Mouse (Mus musculus): ENCODE results near the gene Utf1. TPM values are rescaled to one million over a fixed set of nuclear protein-coding genes. Genes with fewer than 3 reads are reported as not detected.

The Utf1 gene
- polyA plus RNA-seq, 1 experiment from 2014 or later = not detected

GRCm38 (mm10) chr7:139936705-139937104 lies 6.9 kb upstream of the Utf1 start:
- no peak overlapping the region for H3K27ac ChIP-seq (ENCODE audit: low read depth, low read length)
- 84% methylated on average over 10 of the region's 10 CpGs for WGBS
- H3K9me3 ChIP-seq (ENCODE audit: control insufficient read depth) = no peaks in the 10 kb centered on the region
- no peak overlapping the region for H3K4me3 ChIP-seq (ENCODE audit: low read depth, low read length)
- ATAC-seq = no peak
- peaks cover 5% of the 10 kb centered on the region; the same call in 1 of the 2 replicates for H3K27me3 ChIP-seq (replicated peaks; ENCODE audit: control insufficient read depth, insufficient read depth, low read length)
- no peak overlapping the region for H3K4me2 ChIP-seq (replicated peaks; ENCODE audit: low read depth)
- H3K4me1 ChIP-seq (replicated peaks; ENCODE audit: control insufficient read depth, insufficient read depth, low read length) = no peaks in the 10 kb centered on the region
- no peaks in the 10 kb centered on the region for H3K36me3 ChIP-seq (ENCODE audit: control insufficient read depth, insufficient read depth)
- no peak for TF ChIP-seq CTCF (IDR thresholded peaks at IDR 0.05; ENCODE audit: low read depth)
- H3K9ac ChIP-seq (ENCODE audit: low read depth, low read length) = no peak overlapping the region

- Histone ChIP-seq H3K27ac (ENCODE audit: low read depth, low read length) (no peak overlapping the region), H3K27me3 (replicated peaks; ENCODE audit: control insufficient read depth, insufficient read depth, low read length) (peaks cover 8% of the 10 kb centered on the region; the same call in 1 of the 2 replicates), H3K9me3 (ENCODE audit: control insufficient read depth) (no peaks in the 10 kb centered on the region), H3K4me3 (ENCODE audit: low read depth, low read length) (no peak overlapping the region), H3K9ac (ENCODE audit: low read depth, low read length) (no peak overlapping the region), H3K36me3 (ENCODE audit: control insufficient read depth, insufficient read depth) (no peaks in the 10 kb centered on the region), H3K4me2 (replicated peaks; ENCODE audit: low read depth) (no peak overlapping the region), H3K4me1 (replicated peaks; ENCODE audit: control insufficient read depth, insufficient read depth, low read length) (no peaks in the 10 kb centered on the region)
- no peak for TF ChIP-seq CTCF (IDR thresholded peaks at IDR 0.05; ENCODE audit: low read depth)
- 0 out of 2 replicates have a peak, but pooled peaks have one; percentile 19 for ATAC-seq
- WGBS = 35% methylated on average over 3 of the region's 3 CpGs
Measured at GRCm38 (mm10) chr7:139937138-139937537, 6.5 kb upstream of the Utf1 start.

GRCm38 (mm10) chr7:139937810-139938209 lies 5.8 kb upstream of the Utf1 start:
- no peak overlapping the region for H3K4me2 ChIP-seq (replicated peaks; ENCODE audit: low read depth)
- 69% methylated on average over 5 of the region's 5 CpGs for WGBS
- H3K4me3 ChIP-seq (ENCODE audit: low read depth, low read length) = no peak overlapping the region
- no peaks in the 10 kb centered on the region for H3K9me3 ChIP-seq (ENCODE audit: control insufficient read depth)
- no peak overlapping the region for H3K9ac ChIP-seq (ENCODE audit: low read depth, low read length)
- H3K36me3 ChIP-seq (ENCODE audit: control insufficient read depth, insufficient read depth) = no peaks in the 10 kb centered on the region
- no peak overlapping the region for H3K27ac ChIP-seq (ENCODE audit: low read depth, low read length)
- no peak for TF ChIP-seq CTCF (IDR thresholded peaks at IDR 0.05; ENCODE audit: low read depth)
- H3K27me3 ChIP-seq (replicated peaks; ENCODE audit: control insufficient read depth, insufficient read depth, low read length) = peaks cover 15% of the 10 kb centered on the region
- H3K4me1 ChIP-seq (replicated peaks; ENCODE audit: control insufficient read depth, insufficient read depth, low read length) = no peaks in the 10 kb centered on the region
- ATAC-seq = no peak

DNA sequence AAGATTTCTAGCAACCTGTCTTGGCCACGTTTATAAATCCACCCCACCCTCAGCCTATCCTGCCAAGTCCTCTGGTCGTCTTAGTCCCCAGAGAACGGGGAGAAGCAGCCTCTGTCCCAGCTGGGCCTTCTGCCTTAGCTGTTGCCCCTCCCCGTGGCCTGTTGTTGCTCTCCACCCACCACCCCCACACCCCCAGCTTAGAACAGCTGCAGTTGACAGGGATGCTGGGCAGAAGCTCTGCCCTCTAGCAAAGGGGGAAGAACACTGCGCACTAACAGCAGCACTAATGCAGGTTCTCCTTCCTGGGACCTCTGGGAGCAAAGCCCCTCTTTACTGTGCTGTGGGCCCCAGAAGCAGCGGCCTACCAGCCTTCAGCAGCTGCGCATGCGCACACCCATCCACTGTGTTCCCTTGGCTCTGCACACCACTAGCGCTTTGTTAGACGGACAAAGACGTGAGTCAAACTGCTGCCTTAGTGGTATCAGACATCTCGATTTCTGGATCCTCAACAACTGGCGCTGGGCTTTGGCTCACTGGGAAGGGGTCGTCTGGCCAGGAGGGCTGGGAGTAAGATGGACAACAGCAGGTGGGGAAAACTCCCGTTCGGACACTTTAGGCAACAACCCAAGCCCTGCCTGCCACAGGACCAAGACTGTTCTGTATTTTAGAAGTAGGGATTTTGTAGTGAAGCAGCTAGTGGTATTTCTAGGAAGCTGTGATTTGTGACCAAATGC lies 2.9 kb upstream of the Utf1 start:
- WGBS = 69% methylated on average over 16 of the region's 16 CpGs
- Histone ChIP-seq H3K9ac (ENCODE audit: low read depth, low read length) (no peak overlapping the region), H3K9me3 (ENCODE audit: control insufficient read depth) (no peaks in the 10 kb centered on the region), H3K4me2 (replicated peaks; ENCODE audit: low read depth) (no peak overlapping the region), H3K4me1 (replicated peaks; ENCODE audit: control insufficient read depth, insufficient read depth, low read length) (no peaks in the 10 kb centered on the region), H3K27me3 (replicated peaks; ENCODE audit: control insufficient read depth, insufficient read depth, low read length) (peaks cover 43% of the 10 kb centered on the region), H3K27ac (ENCODE audit: low read depth, low read length) (no peak overlapping the region), H3K36me3 (ENCODE audit: control insufficient read depth, insufficient read depth) (no peaks in the 10 kb centered on the region), H3K4me3 (ENCODE audit: low read depth, low read length) (no peak overlapping the region)
- ATAC-seq = no peak
- TF ChIP-seq CTCF (IDR thresholded peaks at IDR 0.05; ENCODE audit: low read depth) = no peak

DNA sequence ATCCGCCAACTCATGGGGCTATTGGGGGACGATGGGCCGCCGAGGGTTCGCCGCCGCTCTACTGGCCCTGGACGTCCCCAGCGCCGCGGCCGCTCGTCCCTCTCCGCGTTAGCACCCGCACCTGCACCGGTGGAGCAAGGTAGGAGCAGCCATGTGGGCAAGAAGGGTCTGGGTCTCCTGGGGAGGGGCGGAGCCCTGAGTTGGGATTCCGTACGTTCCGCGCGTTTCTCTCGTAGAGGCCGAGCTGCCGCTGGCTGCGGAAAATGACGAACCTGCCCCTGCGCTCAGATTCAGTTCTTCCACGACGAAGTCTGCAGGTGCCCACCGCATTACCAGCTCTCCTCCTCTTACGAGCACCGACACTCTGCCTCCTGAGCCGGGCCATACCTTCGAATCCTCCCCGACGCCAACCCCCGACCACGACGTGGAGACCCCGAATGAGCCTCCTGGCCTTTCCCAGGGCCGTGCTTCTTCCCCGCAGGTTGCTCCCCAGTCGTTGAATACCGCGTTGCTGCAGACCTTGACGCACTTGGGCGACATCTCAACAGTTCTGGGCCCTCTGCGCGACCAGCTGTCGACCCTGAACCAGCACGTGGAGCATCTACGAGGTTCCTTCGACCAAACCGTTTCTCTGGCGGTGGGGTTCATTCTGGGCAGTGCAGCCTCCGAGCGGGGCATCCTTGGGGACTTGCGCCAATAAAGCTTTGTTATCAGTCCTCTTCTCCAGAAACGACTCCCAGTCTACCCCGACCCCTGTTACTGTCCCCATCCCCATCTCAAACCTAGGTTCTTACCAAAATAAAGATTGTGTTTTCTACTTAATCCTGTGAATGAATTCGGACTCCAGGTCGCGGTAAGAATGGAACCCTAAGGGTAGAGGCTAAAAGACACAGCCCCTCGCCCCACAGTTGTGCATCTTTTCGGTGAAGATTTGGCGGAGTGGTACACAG lies 977 bp downstream of the Utf1 start:
- Histone ChIP-seq H3K9ac (ENCODE audit: low read depth, low read length) (no peak overlapping the region), H3K36me3 (ENCODE audit: control insufficient read depth, insufficient read depth) (no peaks in the 10 kb centered on the region), H3K4me2 (replicated peaks; ENCODE audit: low read depth) (peak overlapping the region; percentile 64), H3K4me3 (ENCODE audit: low read depth, low read length) (peak overlapping the region; percentile 38), H3K9me3 (ENCODE audit: control insufficient read depth) (no peaks in the 10 kb centered on the region), H3K27me3 (replicated peaks; ENCODE audit: control insufficient read depth, insufficient read depth, low read length) (peaks cover 57% of the 10 kb centered on the region), H3K27ac (ENCODE audit: low read depth, low read length) (no peak overlapping the region), H3K4me1 (replicated peaks; ENCODE audit: control insufficient read depth, insufficient read depth, low read length) (no peaks in the 10 kb centered on the region)
- WGBS = 4% methylated on average over 68 of the region's 68 CpGs
- no peak for ATAC-seq
- TF ChIP-seq CTCF (IDR thresholded peaks at IDR 0.05; ENCODE audit: low read depth) = no peak

GRCm38 (mm10) chr7:139945516-139945915 lies 1.9 kb downstream of the Utf1 start:
- TF ChIP-seq CTCF (IDR thresholded peaks at IDR 0.05; ENCODE audit: low read depth) = no peak
- no peaks in the 10 kb centered on the region for H3K9me3 ChIP-seq (ENCODE audit: control insufficient read depth)
- no peaks in the 10 kb centered on the region for H3K4me1 ChIP-seq (replicated peaks; ENCODE audit: control insufficient read depth, insufficient read depth, low read length)
- no peak overlapping the region for H3K9ac ChIP-seq (ENCODE audit: low read depth, low read length)
- peaks cover 59% of the 10 kb centered on the region for H3K27me3 ChIP-seq (replicated peaks; ENCODE audit: control insufficient read depth, insufficient read depth, low read length)
- no peak overlapping the region for H3K27ac ChIP-seq (ENCODE audit: low read depth, low read length)
- no peak overlapping the region for H3K4me2 ChIP-seq (replicated peaks; ENCODE audit: low read depth)
- H3K36me3 ChIP-seq (ENCODE audit: control insufficient read depth, insufficient read depth) = no peaks in the 10 kb centered on the region
- ATAC-seq = no peak
- 35% methylated on average over 5 of the region's 5 CpGs for WGBS
- no peak overlapping the region for H3K4me3 ChIP-seq (ENCODE audit: low read depth, low read length)
